Mouse (Mus musculus) layer of hippocampus, adult 2 months (tissue): ENCODE measurements at regions not wholly inside any gene's neighbourhood (a gene's known extent, or its start where the extent isn't known, plus 50 kb on each side); places are given as distances from the start of the nearest gene placed in this dataset.

Experiments used
- DNase-seq, 2 experiments: peaks; one replicate each; pipeline ENCODE4 v3.0.0; 2022; ENCODE audit warnings: low spot score in 2 of 2
- H3K27ac ChIP-seq: fragments of 200-600 bp; 2 replicates; pipeline ENCODE4 v1.8.1; 2022
- H3K4me3 ChIP-seq: fragments of 200-600 bp; 2 replicates; pipeline ENCODE4 v1.8.1; 2022; ENCODE audit warnings: mild to moderate bottlenecking
- CTCF ChIP-seq: fragments of 200-600 bp; conservative IDR thresholded peaks from 2 replicates; pipeline ENCODE4 v1.8.1; 2022; ENCODE audit warnings: antibody characterized with exemption, mild to moderate bottlenecking, moderate library complexity

DNA sequence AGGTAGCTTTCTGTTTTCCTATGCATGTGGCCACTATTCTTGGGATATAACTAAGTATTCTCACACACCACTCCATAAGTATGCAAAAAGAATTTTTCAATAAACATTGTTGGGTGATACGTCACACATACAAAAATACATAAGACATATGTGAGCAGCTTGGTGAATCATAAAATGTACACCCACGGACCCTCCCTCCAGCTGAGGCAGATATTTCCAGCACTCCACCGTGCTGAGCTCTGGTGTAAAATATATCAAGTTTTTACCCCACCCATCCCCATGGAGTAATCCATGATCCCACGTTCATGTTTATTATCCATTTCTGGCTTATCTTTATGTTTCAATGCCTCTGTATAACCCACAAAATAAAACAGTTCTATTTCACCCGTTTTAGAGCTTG, 126.0 kb downstream of the Mex3b start:
- no peak for TF ChIP-seq CTCF
- Histone ChIP-seq H3K4me3 (no peak overlapping the region), H3K27ac (no peak overlapping the region)
- no peak for DNase-seq

DNA sequence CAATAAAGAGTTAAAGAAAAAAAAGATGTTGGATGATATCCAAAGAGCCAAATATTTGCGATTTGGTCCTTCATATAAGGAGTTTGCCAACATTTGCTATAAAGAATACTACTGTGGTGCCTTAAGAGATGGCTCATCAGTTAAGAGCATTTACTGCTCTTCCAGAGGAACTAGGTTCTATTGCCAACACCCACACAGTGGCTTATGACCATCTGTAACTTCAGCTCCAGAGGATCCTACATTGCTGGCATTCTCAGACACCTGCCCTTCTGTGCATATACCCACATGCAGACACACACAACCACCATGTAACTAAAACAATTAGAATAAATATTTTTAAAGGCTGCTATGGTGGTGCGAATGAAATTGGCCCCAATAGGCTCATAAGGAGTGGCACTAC, 131.7 kb downstream of the Mex3b start:
- Histone ChIP-seq H3K4me3 (no peak overlapping the region), H3K27ac (no peak overlapping the region)
- no peak for DNase-seq
- no peak for TF ChIP-seq CTCF

DNA sequence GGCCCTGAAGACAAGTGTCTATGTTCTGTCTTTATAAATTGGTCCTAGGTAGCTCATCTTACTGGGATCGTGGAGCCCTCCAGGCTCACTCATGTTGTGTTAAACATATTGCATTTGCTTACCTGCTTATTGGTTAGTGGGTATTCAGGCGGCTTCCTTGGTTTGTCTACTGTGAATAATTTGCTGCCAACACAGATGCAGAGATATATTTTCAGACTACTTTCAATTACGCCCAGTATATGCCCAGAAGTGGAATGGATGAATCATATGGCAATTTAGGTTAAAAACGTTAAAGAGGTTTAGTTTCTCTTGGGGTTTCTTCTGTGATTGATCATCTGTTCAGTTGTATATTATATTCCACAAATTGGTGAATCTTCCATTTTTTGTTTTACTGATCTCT, 140.4 kb downstream of the Mex3b start:
- H3K4me3 ChIP-seq, result no peak overlapping the region
- no peak for TF ChIP-seq CTCF
- no peak overlapping the region for H3K27ac ChIP-seq
- no peak for DNase-seq

DNA sequence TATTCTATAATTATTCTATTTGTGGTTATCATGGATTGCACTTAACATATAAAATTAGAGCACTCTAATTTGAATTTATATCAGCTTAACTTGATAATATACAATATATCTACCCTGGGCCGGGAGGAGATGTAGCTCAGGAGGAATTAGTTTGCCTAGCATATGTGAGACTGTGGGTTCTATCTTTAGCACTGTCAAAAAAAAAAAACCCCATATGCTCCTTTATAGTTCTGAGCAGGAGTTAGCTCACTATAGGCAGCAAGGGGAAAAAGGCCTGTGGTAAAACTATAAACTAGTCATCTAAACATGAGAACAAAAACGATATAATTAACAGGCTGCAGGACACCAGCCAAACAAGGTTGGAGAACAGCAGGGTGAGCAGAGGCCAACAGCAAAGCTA, 145.0 kb downstream of the Mex3b start:
- H3K27ac ChIP-seq, result no peak overlapping the region
- DNase-seq, result no peak
- no peak for TF ChIP-seq CTCF
- no peak overlapping the region for H3K4me3 ChIP-seq

DNA sequence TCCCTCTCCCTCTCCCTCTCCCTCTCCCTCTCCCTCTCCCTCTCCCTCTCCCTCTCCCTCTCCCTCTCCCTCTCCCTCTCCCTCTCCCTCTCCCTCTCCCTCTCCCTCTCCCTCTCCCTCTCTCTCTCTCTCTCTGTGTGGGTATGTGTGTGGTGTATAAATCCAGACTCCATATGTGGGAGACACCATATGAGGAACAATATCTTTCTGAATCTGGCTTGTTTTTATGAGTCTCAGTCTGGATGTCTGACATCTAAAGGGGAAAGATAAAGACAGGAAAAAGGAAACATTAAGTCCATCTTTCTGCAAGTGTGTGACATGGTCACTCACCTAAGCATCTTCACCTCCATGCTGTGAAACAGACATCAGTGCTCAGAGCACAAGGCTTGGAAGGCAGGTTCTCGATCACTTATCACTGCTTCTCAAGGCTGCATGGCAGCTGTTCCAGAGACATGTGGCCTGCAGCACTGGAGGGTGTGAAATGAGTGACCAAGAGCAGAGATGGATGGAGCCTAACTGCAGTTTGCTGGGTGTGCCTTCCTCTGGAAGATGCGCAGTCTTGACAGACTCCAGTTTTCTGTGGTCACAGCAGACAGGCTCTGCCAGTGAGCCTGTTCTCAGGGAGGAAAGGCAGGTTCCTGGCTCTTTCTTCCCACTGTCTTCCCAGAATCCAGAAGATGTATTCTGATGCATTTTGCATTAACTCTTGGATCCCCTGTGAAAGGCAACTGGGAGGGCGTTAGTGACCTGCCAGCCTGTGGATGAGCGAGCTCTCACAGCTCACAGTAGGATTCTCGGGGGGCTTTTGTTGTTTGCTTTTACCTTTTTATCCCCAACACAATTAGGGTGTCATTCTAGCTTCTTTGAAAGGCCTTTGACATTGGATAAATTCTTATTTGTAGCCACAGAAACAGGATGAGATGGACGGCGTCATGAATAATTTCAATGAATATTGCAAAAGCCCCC, 147.9 kb downstream of the Mex3b start:
- H3K27ac ChIP-seq, result peak overlapping the region; percentile 59
- TF ChIP-seq CTCF, result no peak
- H3K4me3 ChIP-seq, result no peak overlapping the region
- no peak for DNase-seq

DNA sequence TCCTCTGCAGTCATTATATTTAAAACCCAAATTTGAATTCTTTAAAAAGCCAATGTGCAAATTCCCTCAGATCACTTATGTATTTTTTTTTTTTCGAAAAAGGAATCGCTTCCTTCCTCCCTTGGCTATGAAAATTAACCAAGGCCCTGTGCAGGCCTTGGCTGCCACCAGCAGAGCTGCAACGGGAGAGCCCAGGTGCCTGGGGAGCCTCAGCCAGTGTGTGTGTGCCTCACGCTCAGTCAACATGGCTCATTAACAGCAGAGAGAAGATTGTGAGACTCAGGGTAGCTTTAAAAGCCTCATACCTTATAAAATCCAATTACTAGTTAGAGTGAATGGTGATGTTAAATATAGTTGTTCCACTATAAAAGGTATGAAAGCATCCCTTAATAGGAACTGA, 148.6 kb downstream of the Mex3b start:
- no peak overlapping the region for H3K4me3 ChIP-seq
- peak overlapping the region; percentile 59; the same call in 1 of the 2 replicates for H3K27ac ChIP-seq
- TF ChIP-seq CTCF, result 0 out of 2 replicates have a peak, but pooled peaks have one; percentile 9
- DNase-seq, result no peak

DNA sequence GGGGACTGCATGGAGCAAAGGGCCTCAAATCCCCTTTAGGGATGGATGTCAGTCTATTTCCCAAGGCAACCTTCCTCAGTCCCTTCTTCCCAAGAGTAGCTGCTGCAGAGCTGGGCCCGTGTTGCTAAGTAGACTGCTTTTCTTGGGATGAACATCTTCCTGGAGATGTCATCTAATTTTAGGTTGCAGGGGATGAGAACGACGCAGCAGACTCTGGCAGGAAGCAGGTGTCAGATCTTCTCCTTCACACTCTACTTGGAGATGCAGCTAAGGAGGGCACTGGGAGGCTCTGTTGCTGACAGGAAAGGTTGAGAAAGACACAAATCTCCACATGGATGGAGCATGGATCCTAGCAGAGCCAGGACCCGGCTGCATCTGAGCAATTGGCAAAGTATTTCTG, 149.4 kb downstream of the Mex3b start:
- Histone ChIP-seq H3K4me3 (no peak overlapping the region), H3K27ac (no peak overlapping the region)
- DNase-seq, result no peak
- TF ChIP-seq CTCF, result no peak

DNA sequence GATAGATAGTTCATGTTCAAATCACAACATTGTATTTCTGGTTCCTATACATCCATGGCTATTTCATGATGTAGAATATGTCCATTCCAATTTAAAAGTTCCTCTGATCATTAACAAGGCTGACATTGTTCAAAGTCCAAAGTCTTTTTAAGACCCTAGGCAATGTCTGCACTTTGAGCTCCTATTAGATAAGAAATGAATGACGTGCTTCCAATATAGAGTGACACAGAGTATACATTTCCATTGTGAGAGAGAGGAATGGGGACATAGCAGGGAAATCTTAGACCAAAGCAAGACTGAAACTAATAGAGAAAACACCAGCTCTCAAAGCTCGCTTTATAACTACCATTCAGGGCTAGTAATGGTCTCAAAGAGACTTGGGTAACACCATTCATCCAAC, 153.5 kb downstream of the Mex3b start:
- Histone ChIP-seq H3K4me3 (no peak overlapping the region), H3K27ac (no peak overlapping the region)
- TF ChIP-seq CTCF, result no peak
- DNase-seq, result no peak

DNA sequence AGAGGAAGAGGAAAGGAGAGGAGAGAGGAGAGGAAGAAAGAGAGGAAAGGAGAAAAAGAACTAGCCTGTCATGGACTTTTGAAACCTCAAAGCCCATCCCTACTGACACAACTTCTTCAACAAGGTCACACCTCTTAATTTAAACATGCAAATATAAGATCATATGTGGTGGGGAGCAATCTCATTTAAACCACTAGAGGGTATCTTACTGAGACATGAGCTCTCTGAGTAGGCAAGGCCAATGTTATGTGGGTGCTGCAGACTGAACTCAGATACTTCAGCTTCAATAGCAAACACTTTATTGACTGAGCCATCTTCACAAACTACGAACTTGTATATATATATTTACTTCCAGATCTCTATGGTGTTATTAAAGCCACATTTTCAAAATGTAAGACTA, 156.9 kb downstream of the Mex3b start:
- TF ChIP-seq CTCF, result peak; percentile 46
- H3K4me3 ChIP-seq, result no peak overlapping the region
- no peak overlapping the region for H3K27ac ChIP-seq
- no peak for DNase-seq

DNA sequence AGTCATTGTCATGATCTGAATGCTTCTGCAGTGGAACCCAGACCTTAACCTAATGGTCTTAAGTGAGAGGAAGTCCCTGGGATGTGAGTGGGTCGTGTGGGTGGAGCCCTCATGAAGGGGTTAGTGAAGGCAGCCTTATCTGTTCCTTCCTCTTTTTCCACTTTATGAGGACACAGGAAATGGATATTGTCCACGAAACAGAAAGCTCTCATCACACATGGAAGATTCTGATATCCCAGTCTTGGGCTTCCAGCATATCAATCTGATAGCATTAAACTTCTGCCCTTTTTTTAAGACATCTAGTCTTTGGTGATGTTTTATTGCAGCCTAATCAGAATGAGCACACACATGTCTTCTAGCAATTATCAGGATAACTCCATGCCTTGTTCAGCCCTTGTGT, 164.0 kb downstream of the Mex3b start:
- no peak for TF ChIP-seq CTCF
- H3K4me3 ChIP-seq, result no peak overlapping the region
- no peak for DNase-seq
- no peak overlapping the region for H3K27ac ChIP-seq

DNA sequence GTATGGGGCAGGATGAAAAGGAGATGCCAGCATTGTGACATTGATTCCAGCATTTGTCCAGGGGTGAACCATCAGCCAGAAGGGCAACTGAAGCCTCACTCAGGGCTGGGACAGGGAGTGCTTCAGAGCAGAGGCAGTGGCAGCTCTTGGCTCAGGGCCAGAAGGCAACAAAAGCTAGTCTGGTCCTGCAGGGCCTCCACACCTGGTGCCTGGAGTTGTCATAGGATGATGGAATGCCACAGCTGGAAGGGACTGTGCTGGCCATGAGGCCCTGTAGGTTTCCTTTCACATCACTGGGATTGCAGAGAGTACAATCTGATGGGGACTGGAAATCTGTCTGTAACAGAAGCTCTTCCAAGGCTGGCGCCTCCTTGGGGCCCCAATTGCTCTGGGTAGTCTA, 164.9 kb downstream of the Mex3b start:
- no peak overlapping the region for H3K4me3 ChIP-seq
- no peak for DNase-seq
- TF ChIP-seq CTCF, result no peak
- H3K27ac ChIP-seq, result no peak overlapping the region

DNA sequence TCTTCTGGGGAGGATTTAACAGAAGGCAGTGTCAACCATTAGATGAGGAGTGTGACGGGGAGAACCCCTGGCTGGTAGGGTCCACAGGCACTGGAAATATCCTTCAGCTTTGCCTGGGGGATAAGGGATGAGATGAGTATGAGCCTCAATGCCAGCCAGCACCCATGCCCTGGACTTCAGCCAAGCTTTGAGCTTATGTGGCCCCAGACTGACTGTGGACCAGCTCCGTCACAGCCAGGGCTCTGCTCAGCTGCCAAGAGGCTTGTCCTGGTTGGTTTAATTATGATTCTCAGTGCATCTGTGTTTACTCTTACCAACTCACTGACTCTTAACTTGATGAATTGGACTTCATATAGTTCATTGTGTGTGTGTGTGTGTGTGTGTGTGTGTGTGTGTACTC, 165.8 kb downstream of the Mex3b start:
- DNase-seq, result no peak
- TF ChIP-seq CTCF, result no peak
- Histone ChIP-seq H3K4me3 (no peak overlapping the region), H3K27ac (no peak overlapping the region)

DNA sequence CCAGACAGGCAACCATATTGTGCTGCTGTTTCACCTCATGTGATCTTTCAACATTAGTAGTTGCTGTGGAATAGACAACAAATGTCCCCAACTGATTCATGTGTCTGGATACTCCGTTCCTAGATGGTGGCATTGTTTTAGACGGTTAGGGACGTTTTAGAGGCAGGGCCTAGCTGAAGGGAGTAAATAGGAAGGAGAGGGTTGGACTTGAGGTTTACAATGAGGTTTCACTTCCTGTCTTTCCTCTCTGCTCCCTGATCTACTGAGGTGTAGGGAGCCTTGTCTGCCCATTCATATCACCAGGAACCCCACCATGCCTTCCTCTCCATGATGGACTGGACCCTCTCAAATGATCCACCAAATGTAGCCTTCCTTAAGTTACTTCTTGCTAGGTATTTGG, 168.1 kb downstream of the Mex3b start:
- no peak for TF ChIP-seq CTCF
- no peak overlapping the region for H3K4me3 ChIP-seq
- H3K27ac ChIP-seq, result no peak overlapping the region
- DNase-seq, result no peak

DNA sequence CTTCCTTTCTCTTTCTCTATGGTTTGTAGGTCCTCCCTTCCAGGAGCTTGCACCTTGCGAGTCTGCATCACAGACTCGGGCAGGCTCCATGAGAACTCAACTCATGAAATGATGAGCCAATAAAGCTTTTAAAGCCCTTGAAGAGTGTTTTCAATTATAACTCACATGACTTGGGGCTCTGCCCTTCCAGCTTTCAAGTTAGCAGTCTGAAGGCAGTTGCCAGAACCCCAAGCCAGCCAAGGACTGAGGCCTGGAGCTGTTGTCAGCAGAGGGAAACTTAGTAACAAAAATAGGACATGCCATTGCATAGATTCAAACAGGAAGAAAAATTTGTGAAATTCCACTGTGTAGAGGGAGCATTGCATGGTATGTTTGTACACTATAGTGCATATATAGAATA, 169.3 kb downstream of the Mex3b start:
- no peak for TF ChIP-seq CTCF

More for the DNA sequence above, 169.3 kb downstream of the Mex3b start:
- DNase-seq, result no peak
- no peak overlapping the region for H3K4me3 ChIP-seq
- no peak overlapping the region for H3K27ac ChIP-seq
